Mouse (Mus musculus): ENCODE results near the gene Etaa1. TPM values are rescaled to one million over a fixed set of nuclear protein-coding genes. Genes with fewer than 3 reads are reported as not detected.
"Not testable (repeated sequence)": the region's sequence is repeated elsewhere in the genome, so short reads cannot be mapped to it uniquely, and the experiment has no call there.

Gene Etaa1
- total RNA-seq (2021) (1 to 10 TPM; 6.8 to 8.8 TPM), polyA plus RNA-seq (2012; rRNA removed) (0.57 and 0.84 TPM in 2 replicates)
- long read RNA-seq, full-length matches to known transcripts: 8 of 9 reads
- long read RNA-seq, partial matches to known transcripts: 1 of 9 reads
- long read RNA-seq, other reads (novel, unspliced or antisense): 0 of 9 reads

GRCm38 (mm10) chr11:17953231-17954134, at the start of gene Etaa1:
TSS of gene Etaa1 (minus strand) at chr11:17953875.
- peak; percentile 96 for DNase-seq

GRCm38 (mm10) chr11:17994151-17994550, 40.5 kb upstream of the Etaa1 start:
- DNase-seq: no peak

GRCm38 (mm10) chr11:17992311-17992710, 38.6 kb upstream of the Etaa1 start:
- DNase-seq: no peak

- DNase-seq: no peak
These were observed 29.7 kb upstream of the Etaa1 start for GRCm38 (mm10) chr11:17983331-17983730.

- no peak for DNase-seq
These were observed 27.6 kb upstream of the Etaa1 start for GRCm38 (mm10) chr11:17981246-17981645.

- DNase-seq: no peak
These were observed 21.9 kb upstream of the Etaa1 start for GRCm38 (mm10) chr11:17975581-17975980.

- no peak for DNase-seq
These were observed 884 bp downstream of the Etaa1 start for GRCm38 (mm10) chr11:17952791-17953190.

- DNase-seq: no peak
These were observed 2.3 kb downstream of the Etaa1 start for GRCm38 (mm10) chr11:17951336-17951735.

- DNase-seq: peak; percentile 28
These were observed 14.5 kb downstream of the Etaa1 start for GRCm38 (mm10) chr11:17939168-17939567.

GRCm38 (mm10) chr11:17937931-17938330, 15.7 kb downstream of the Etaa1 start:
- DNase-seq: no peak

- DNase-seq: no peak
These were observed 35.8 kb downstream of the Etaa1 start for GRCm38 (mm10) chr11:17917905-17918304.

- no peak for DNase-seq
These were observed 36.6 kb downstream of the Etaa1 start for GRCm38 (mm10) chr11:17917101-17917500.

GRCm38 (mm10) chr11:17916486-17916885, 37.2 kb downstream of the Etaa1 start:
- no peak for DNase-seq

GRCm38 (mm10) chr11:17900996-17901395, 52.7 kb downstream of the Etaa1 start:
- DNase-seq: not testable (repeated sequence)
